Comparison of ENCODE assay signal across 8 mouse cellular contexts in the genomic region with DNA sequence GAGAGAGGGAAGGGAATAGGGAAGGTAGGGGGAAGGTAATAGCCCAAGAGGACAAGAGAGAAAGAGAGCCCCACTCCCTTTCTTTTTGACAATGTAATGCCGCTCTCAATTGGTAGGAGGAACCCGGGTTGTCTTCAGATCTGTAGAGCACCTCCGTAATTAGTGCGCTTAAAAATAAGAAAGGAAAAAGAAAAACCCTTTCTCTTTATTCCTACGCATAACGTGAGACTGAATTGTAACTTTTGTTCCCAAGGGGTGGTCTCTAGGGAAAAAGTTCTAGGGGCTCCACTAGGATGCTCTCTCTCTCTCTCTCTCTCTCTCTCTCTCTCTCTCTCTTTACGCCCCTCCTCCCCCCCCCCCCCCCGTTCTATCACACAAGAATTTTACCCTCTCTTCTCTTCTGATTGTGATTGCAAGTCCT. TPM values are rescaled to one million over a fixed set of nuclear protein-coding genes. Genes with fewer than 3 reads are reported as not detected.
DNase-seq lines count a peak whose midpoint lies in the region; ATAC-seq and TF ChIP-seq lines count a peak whose summit lies in the region.

No protein-coding gene starts in this region.

- 3% methylated on average over 7 of the region's 8 CpGs for WGBS in kidney, postnatal 0 days
- WGBS in hindbrain, embryonic 11.5 days, result 2% methylated on average over 8 of the region's 8 CpGs
- WGBS in midbrain, embryonic 14.5 days, result under 1% methylated on average over 7 of the region's 8 CpGs

- H3K27me3 ChIP-seq in kidney, postnatal 0 days (ENCODE audit: insufficient read depth, low read length), result no peaks in the 10 kb centered on the region
- H3K27me3 ChIP-seq in hindbrain, embryonic 11.5 days (ENCODE audit: control insufficient read depth, insufficient read depth, low read length), result no peaks in the 10 kb centered on the region
- no peaks in the 10 kb centered on the region for H3K27me3 ChIP-seq in midbrain, embryonic 14.5 days (ENCODE audit: control insufficient read depth, insufficient read depth, low read length)

- peaks cover 15% of the 10 kb centered on the region; the same call in 1 of the 2 replicates for H3K4me1 ChIP-seq in kidney, postnatal 0 days (replicated peaks; ENCODE audit: insufficient read depth, low read length)
- H3K4me1 ChIP-seq in hindbrain, embryonic 11.5 days (replicated peaks; ENCODE audit: control insufficient read depth, insufficient read depth, low read length), result peaks cover 6% of the 10 kb centered on the region
- peaks cover 31% of the 10 kb centered on the region for H3K4me1 ChIP-seq in midbrain, embryonic 14.5 days (ENCODE audit: control insufficient read depth, insufficient read depth, low read length)

- TF ChIP-seq CTCF in kidney, postnatal 0 days (IDR thresholded peaks at IDR 0.05; ENCODE audit: low read depth), result no peak

- no peak for ATAC-seq in kidney, postnatal 0 days (replicated peaks; ENCODE audit: low FRiP score, low read depth)
- ATAC-seq in hindbrain, embryonic 11.5 days (ENCODE audit: low FRiP score), result 0 out of 2 replicates have a peak, but pooled peaks have one; percentile 7
- no peak for ATAC-seq in midbrain, embryonic 14.5 days (ENCODE audit: low FRiP score, low TSS enrichment)

- H3K9me3 ChIP-seq in kidney, postnatal 0 days (replicated peaks; ENCODE audit: low read length), result no peaks in the 10 kb centered on the region
- H3K9me3 ChIP-seq in hindbrain, embryonic 11.5 days (ENCODE audit: control insufficient read depth, low read length), result no peaks in the 10 kb centered on the region
- H3K9me3 ChIP-seq in midbrain, embryonic 14.5 days (ENCODE audit: control insufficient read depth, low read length), result no peaks in the 10 kb centered on the region

- peak overlapping the region; percentile 79 for H3K4me2 ChIP-seq in kidney, postnatal 0 days (ENCODE audit: low read length)
- peak overlapping the region; percentile 79 for H3K4me2 ChIP-seq in hindbrain, embryonic 11.5 days (replicated peaks; ENCODE audit: low read depth, low read length)
- peak overlapping the region; percentile 76 for H3K4me2 ChIP-seq in midbrain, embryonic 14.5 days (ENCODE audit: low read length)

- peak overlapping the region; percentile 79 for H3K4me3 ChIP-seq in kidney, postnatal 0 days (replicated peaks; ENCODE audit: low read depth, low read length)
- peak overlapping the region; percentile 48 for H3K4me3 ChIP-seq in hindbrain, embryonic 11.5 days (ENCODE audit: low read depth, low read length)
- peak overlapping the region; percentile 79 for H3K4me3 ChIP-seq in midbrain, embryonic 14.5 days (replicated peaks; ENCODE audit: low read depth, low read length)

- H3K27ac ChIP-seq in kidney, postnatal 0 days, result peak overlapping the region; percentile 100
- H3K27ac ChIP-seq in hindbrain, embryonic 11.5 days (ENCODE audit: low read depth, low read length), result peak overlapping the region; percentile 100
- no peak overlapping the region for H3K27ac ChIP-seq in midbrain, embryonic 14.5 days (replicated peaks; ENCODE audit: low read depth, low read length)

- H3K36me3 ChIP-seq in kidney, postnatal 0 days (ENCODE audit: insufficient read depth, low read length), result no peaks in the 10 kb centered on the region
- H3K36me3 ChIP-seq in hindbrain, embryonic 11.5 days (ENCODE audit: control insufficient read depth, insufficient read depth, low read length), result no peaks in the 10 kb centered on the region
- no peaks in the 10 kb centered on the region for H3K36me3 ChIP-seq in midbrain, embryonic 14.5 days (ENCODE audit: control insufficient read depth, insufficient read depth, low read length)

- DNase-seq in kidney, postnatal 0 days (ENCODE audit: low spot score), result peak; percentile 50
- no peak for DNase-seq in kidney, adult 9 months
- DNase-seq in Muller cell, postnatal 12 days (ENCODE audit: inconsistent ontology term), result peak; percentile 70
- DNase-seq in hindbrain, embryonic 11.5 days (ENCODE audit: low spot score), result no peak
- peak; percentile 54 for DNase-seq in midbrain, embryonic 14.5 days
- DNase-seq in frontal cortex, postnatal 10 days (ENCODE audit: low spot score in 2 of 2), result no peak
- no peak for DNase-seq in cerebellum, postnatal 14 days
- DNase-seq in cerebellum, adult 9-10 months, result no peak

- H3K9ac ChIP-seq in kidney, postnatal 0 days (ENCODE audit: low read depth, low read length), result peak overlapping the region; percentile 92
- peak overlapping the region; percentile 100 for H3K9ac ChIP-seq in hindbrain, embryonic 11.5 days (ENCODE audit: low read depth, low read length)
- peak overlapping the region; percentile 100 for H3K9ac ChIP-seq in midbrain, embryonic 14.5 days (replicated peaks; ENCODE audit: low read length)

RNA-seq across cellular contexts. Expression of gene Etv6, which starts 1.0 kb away (rescaled TPM):
- 8.9 and 9.2 TPM in 2 replicates for polyA plus RNA-seq in kidney, postnatal 0 days (2015; fragmentation: Nextera tagmentation; extraction: Ambion mirVana)
- 13.0 and 13.2 TPM in 2 replicates for polyA plus RNA-seq in hindbrain, embryonic 11.5 days (2014; fragmentation: Nextera tagmentation; extraction: Ambion mirVana)
- 4.1 and 7.9 TPM in 2 replicates for polyA plus RNA-seq in midbrain, embryonic 14.5 days (2014; fragmentation: Nextera tagmentation; extraction: Ambion mirVana)

Comparison
In these comparisons a context has a peak if more than half of its experiments do, and no peak if none do; other contexts are left out.
1. DNase-seq: peak in kidney, postnatal 0 days (single experiment), Muller cell, postnatal 12 days (single experiment) and midbrain, embryonic 14.5 days (single experiment); none in kidney, adult 9 months (single experiment), hindbrain, embryonic 11.5 days (single experiment), frontal cortex, postnatal 10 days (0 of 2), cerebellum, postnatal 14 days (0 of 2) and cerebellum, adult 9-10 months (single experiment).
2. Peak in every context shown above with its lines, with median percentiles within 50 percentile points of each other: H3K4me2 ChIP-seq, H3K4me3 ChIP-seq and H3K9ac ChIP-seq.